Mouse (Mus musculus): Measurements from ENCODE around the gene Slc25a51.

DNA sequence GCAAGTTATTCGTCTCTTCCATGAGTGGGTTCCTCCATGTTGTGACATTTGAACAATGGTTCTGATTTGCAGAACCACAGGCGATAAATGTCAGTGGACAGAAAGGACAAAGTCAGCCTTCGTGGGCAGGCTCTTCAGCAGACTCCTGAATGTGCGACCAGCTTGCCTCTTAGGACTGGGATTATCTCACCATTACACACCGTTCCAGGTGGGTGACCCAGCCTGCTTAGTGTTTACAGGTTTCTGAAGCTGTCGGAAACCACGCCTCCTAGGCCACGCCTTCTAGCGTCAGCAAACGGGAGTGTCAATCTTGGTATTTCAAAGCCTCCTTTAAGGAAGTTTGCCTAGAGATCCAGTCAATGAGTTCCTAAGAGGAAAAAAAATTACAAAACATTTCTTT lies 704 bp upstream of the Slc25a51 start:
- TF ChIP-seq RAD21 (IDR thresholded peaks at IDR 0.05; ENCODE audit: low read depth, low read length) (no peak), CTCF (IDR thresholded peaks at IDR 0.05 in 2 of 3, conservative IDR thresholded peaks at IDR 0.05 in 1 of 3; ENCODE audit: control insufficient read depth in 1 of 3, insufficient read depth in 1 of 3, low read depth in 2 of 3, low read length in 3 of 3, poor library complexity in 1 of 3, severe bottlenecking in 1 of 3) (no peak), POLR2A (IDR thresholded peaks at IDR 0.05; ENCODE audit: control insufficient read depth in 1 of 2, insufficient read depth in 1 of 2, low read depth in 1 of 2, low read length in 2 of 2, poor library complexity in 1 of 2) (no peak; a peak in 1 of 4 replicates), ZC3H11A (IDR thresholded peaks at IDR 0.05; ENCODE audit: low read depth, low read length) (no peak), MYB (IDR thresholded peaks at IDR 0.05; ENCODE audit: low read depth, low read length) (no peak), USF1 (IDR thresholded peaks at IDR 0.05; ENCODE audit: low read depth, low read length) (no peak), TBP (IDR thresholded peaks at IDR 0.05; ENCODE audit: low read depth, low read length) (no peak), MEF2A (IDR thresholded peaks at IDR 0.05; ENCODE audit: extremely low read depth, insufficient replicate concordance, low read depth, low read length, poor library complexity, severe bottlenecking) (no peak), SIN3A (IDR thresholded peaks at IDR 0.05; ENCODE audit: low read length) (peak; percentile 25), GATA1 (IDR thresholded peaks at IDR 0.05; ENCODE audit: low read depth, low read length) (no peak), ZNF384 (IDR thresholded peaks at IDR 0.05; ENCODE audit: low read depth, low read length) (peak; percentile 28; the same call in 1 of the 2 replicates), ZKSCAN1 (IDR thresholded peaks at IDR 0.05; ENCODE audit: low read depth, low read length) (no peak), ETS1 (IDR thresholded peaks at IDR 0.05; ENCODE audit: low read depth, low read length) (no peak), EP300 (IDR thresholded peaks at IDR 0.05; ENCODE audit: low read depth in 1 of 2, low read length in 2 of 2) (no peak)

Measured in MEL (cell line).